ENCODE assay signal across 8 mouse cellular contexts in genomic region chr16:5050251-5051110, GRCm38 (mm10). TPM values are rescaled to one million over a fixed set of nuclear protein-coding genes. Genes with fewer than 3 reads are reported as not detected.
DNase-seq lines count a peak whose midpoint lies in the region; ATAC-seq and TF ChIP-seq lines count a peak whose summit lies in the region.

No protein-coding gene starts in this region.

- peak overlapping the region; percentile 98 for H3K4me3 ChIP-seq in intestine, postnatal 0 days (ENCODE audit: low read depth, low read length)
- peak overlapping the region; percentile 87 for H3K4me3 ChIP-seq in limb, embryonic 15.5 days
- peak overlapping the region; percentile 97 for H3K4me3 ChIP-seq in midbrain, embryonic 16.5 days (ENCODE audit: low read depth, low read length)
- peak overlapping the region; percentile 82 for H3K4me3 ChIP-seq in spleen, adult 2 months (ENCODE audit: extremely low read depth, insufficient read depth, insufficient read length)

- peak overlapping the region; percentile 98 for H3K27ac ChIP-seq in intestine, postnatal 0 days (ENCODE audit: low read depth, low read length)
- H3K27ac ChIP-seq in limb, embryonic 15.5 days, result peak overlapping the region; percentile 96
- peak overlapping the region; percentile 96 for H3K27ac ChIP-seq in midbrain, embryonic 16.5 days (ENCODE audit: low read length)
- H3K27ac ChIP-seq in spleen, adult 2 months (ENCODE audit: insufficient read depth, low read length), result peak overlapping the region; percentile 96

- DNase-seq in kidney, adult 11 months, result peak; percentile 81
- no peak for DNase-seq in kidney, adult 18-20 months
- peak; percentile 79 for DNase-seq in embryo, embryonic 10.5 days (ENCODE audit: low spot score)
- DNase-seq in gastrocnemius, postnatal 36 days, result peak; percentile 70 to 75
- DNase-seq in spleen, adult 2 months (ENCODE audit: low read depth in 1 of 2, low spot score in 2 of 2), result peak; percentile 51 to 60

- no peaks in the 10 kb centered on the region for H3K9me3 ChIP-seq in intestine, postnatal 0 days (ENCODE audit: control insufficient read depth)
- no peaks in the 10 kb centered on the region for H3K9me3 ChIP-seq in limb, embryonic 15.5 days
- H3K9me3 ChIP-seq in midbrain, embryonic 16.5 days (replicated peaks; ENCODE audit: control insufficient read depth, low read length, poor library complexity, severe bottlenecking), result no peaks in the 10 kb centered on the region

- H3K4me2 ChIP-seq in intestine, postnatal 0 days (replicated peaks; ENCODE audit: low read depth), result peak overlapping the region; percentile 92
- H3K4me2 ChIP-seq in limb, embryonic 15.5 days, result peak overlapping the region; percentile 76
- H3K4me2 ChIP-seq in midbrain, embryonic 16.5 days (ENCODE audit: low read length), result peak overlapping the region; percentile 98

- peak; percentile 70 for ATAC-seq in intestine, postnatal 0 days
- ATAC-seq in limb, embryonic 15.5 days (ENCODE audit: insufficient number of reproducible peaks, low FRiP score, low TSS enrichment, low read depth), result peak; percentile 74
- peak; percentile 82 for ATAC-seq in midbrain, embryonic 16.5 days

- peak; percentile 47; the same call in 1 of the 2 replicates for TF ChIP-seq CTCF in intestine, postnatal 0 days (IDR thresholded peaks at IDR 0.05; ENCODE audit: low read depth)
- no peak for TF ChIP-seq CTCF in spleen, adult 2 months (IDR thresholded peaks at IDR 0.05; ENCODE audit: extremely low read depth, insufficient read depth, insufficient read length, insufficient replicate concordance)

- under 1% methylated on average over 71 of the region's 78 CpGs for WGBS in intestine, postnatal 0 days
- under 1% methylated on average over 78 of the region's 78 CpGs for WGBS in limb, embryonic 15.5 days
- under 1% methylated on average over 76 of the region's 78 CpGs for WGBS in midbrain, embryonic 16.5 days
- under 1% methylated on average over 78 of the region's 78 CpGs for WGBS in spleen, adult 2 months

- H3K27me3 ChIP-seq in intestine, postnatal 0 days (replicated peaks; ENCODE audit: control insufficient read depth, insufficient read depth, low read length), result no peaks in the 10 kb centered on the region
- no peaks in the 10 kb centered on the region for H3K27me3 ChIP-seq in limb, embryonic 15.5 days
- H3K27me3 ChIP-seq in midbrain, embryonic 16.5 days (ENCODE audit: control insufficient read depth, insufficient read depth, low read depth, low read length), result no peaks in the 10 kb centered on the region
- H3K27me3 ChIP-seq in spleen, adult 2 months (ENCODE audit: control insufficient read depth, insufficient read depth, low read length), result no peaks in the 10 kb centered on the region

- H3K9ac ChIP-seq in intestine, postnatal 0 days (ENCODE audit: low read depth, low read length), result peak overlapping the region; percentile 97
- peak overlapping the region; percentile 83 for H3K9ac ChIP-seq in limb, embryonic 15.5 days
- H3K9ac ChIP-seq in midbrain, embryonic 16.5 days (ENCODE audit: low read depth, low read length), result peak overlapping the region; percentile 89

- TF ChIP-seq POLR2A in spleen, adult 2 months (IDR thresholded peaks at IDR 0.05; ENCODE audit: low read depth, low read length), result no peak

- H3K36me3 ChIP-seq in intestine, postnatal 0 days (ENCODE audit: control insufficient read depth, insufficient read depth), result peaks cover 26% of the 10 kb centered on the region
- H3K36me3 ChIP-seq in limb, embryonic 15.5 days, result peaks cover 32% of the 10 kb centered on the region
- peaks cover 6% of the 10 kb centered on the region for H3K36me3 ChIP-seq in midbrain, embryonic 16.5 days (ENCODE audit: control insufficient read depth, insufficient read depth, low read length)
- H3K36me3 ChIP-seq in spleen, adult 2 months (ENCODE audit: control insufficient read depth, insufficient read depth, low read length), result peaks cover 18% of the 10 kb centered on the region

- H3K4me1 ChIP-seq in intestine, postnatal 0 days (replicated peaks; ENCODE audit: control insufficient read depth, insufficient read depth, low read length), result no peaks in the 10 kb centered on the region; the same call in 1 of the 2 replicates
- H3K4me1 ChIP-seq in limb, embryonic 15.5 days, result peaks cover 18% of the 10 kb centered on the region; the same call in 1 of the 2 replicates
- peaks cover 28% of the 10 kb centered on the region for H3K4me1 ChIP-seq in midbrain, embryonic 16.5 days (ENCODE audit: control insufficient read depth, insufficient read depth, low read length)
- peaks cover 5% of the 10 kb centered on the region; the same call in 1 of the 2 replicates for H3K4me1 ChIP-seq in spleen, adult 2 months (ENCODE audit: control insufficient read depth, insufficient read depth, insufficient read length)

- intact Hi-C loops in gastrocnemius, postnatal 36 days (cut with DNase I), result loop anchor here (5.0 kb wide), 1 partner anchor 92 kb away; no protein-coding TSS in a partner anchor

RNA-seq across cellular contexts. Expression of gene Ubn1, which starts 0.6 kb away (rescaled TPM):
- total RNA-seq in gastrocnemius, postnatal 36 days (2021), result 10 to 100 TPM; 22.6 to 23.5 TPM
- polyA plus RNA-seq in intestine, postnatal 0 days (2015; fragmentation: Nextera tagmentation; extraction: Ambion mirVana), result 14.7 and 16.7 TPM in 2 replicates
- 16.9 and 19.6 TPM in 2 replicates for polyA plus RNA-seq in limb, embryonic 15.5 days (2015; fragmentation: Nextera tagmentation; extraction: Ambion mirVana)
- 11.3 and 12.2 TPM in 2 replicates for polyA plus RNA-seq in midbrain, embryonic 16.5 days (2015; fragmentation: Nextera tagmentation; extraction: Ambion mirVana)
- 31.2 and 40.3 TPM in 2 replicates for polyA plus RNA-seq in spleen, adult 2 months (2012; rRNA removed)

RNA-seq across cellular contexts. Expression of gene Glyr1, which starts 0.8 kb away (rescaled TPM):
- total RNA-seq in gastrocnemius, postnatal 36 days (2021), result 10 to 100 TPM; 31.5 to 31.9 TPM
- 65.3 and 69.7 TPM in 2 replicates for polyA plus RNA-seq in intestine, postnatal 0 days (2015; fragmentation: Nextera tagmentation; extraction: Ambion mirVana)
- polyA plus RNA-seq in limb, embryonic 15.5 days (2015; fragmentation: Nextera tagmentation; extraction: Ambion mirVana), result 127 and 132 TPM in 2 replicates
- polyA plus RNA-seq in midbrain, embryonic 16.5 days (2015; fragmentation: Nextera tagmentation; extraction: Ambion mirVana), result 194 and 204 TPM in 2 replicates
- polyA plus RNA-seq in spleen, adult 2 months (2012; rRNA removed), result 43.9 and 45.5 TPM in 2 replicates

RNA-seq across cellular contexts. Expression of gene Rogdi, which starts 37.1 kb away (rescaled TPM):
- 1 to 10 TPM; 4.8 to 7.0 TPM for total RNA-seq in gastrocnemius, postnatal 36 days (2021)
- polyA plus RNA-seq in intestine, postnatal 0 days (2015; fragmentation: Nextera tagmentation; extraction: Ambion mirVana), result 21.8 and 25.3 TPM in 2 replicates
- polyA plus RNA-seq in limb, embryonic 15.5 days (2015; fragmentation: Nextera tagmentation; extraction: Ambion mirVana), result 45.0 and 51.9 TPM in 2 replicates
- polyA plus RNA-seq in midbrain, embryonic 16.5 days (2015; fragmentation: Nextera tagmentation; extraction: Ambion mirVana), result 147 and 164 TPM in 2 replicates
- 229 and 300 TPM in 2 replicates for polyA plus RNA-seq in spleen, adult 2 months (2012; rRNA removed)

RNA-seq across cellular contexts. Expression of gene Smim22, which starts 43.4 kb away (rescaled TPM):
- not detected for total RNA-seq in gastrocnemius, postnatal 36 days (2021)
- polyA plus RNA-seq in intestine, postnatal 0 days (2015; fragmentation: Nextera tagmentation; extraction: Ambion mirVana), result 329 and 375 TPM in 2 replicates
- 5.3 and 5.8 TPM in 2 replicates for polyA plus RNA-seq in limb, embryonic 15.5 days (2015; fragmentation: Nextera tagmentation; extraction: Ambion mirVana)
- 0.91 and 1.7 TPM in 2 replicates for polyA plus RNA-seq in midbrain, embryonic 16.5 days (2015; fragmentation: Nextera tagmentation; extraction: Ambion mirVana)
- 1.4 and 1.8 TPM in 2 replicates for polyA plus RNA-seq in spleen, adult 2 months (2012; rRNA removed)

RNA-seq across cellular contexts. Expression of gene Sept12, which starts 52.8 kb away (rescaled TPM):
- not detected for total RNA-seq in gastrocnemius, postnatal 36 days (2021)
- polyA plus RNA-seq in intestine, postnatal 0 days (2015; fragmentation: Nextera tagmentation; extraction: Ambion mirVana), result not detected in 2 replicates
- not detected in 2 replicates for polyA plus RNA-seq in limb, embryonic 15.5 days (2015; fragmentation: Nextera tagmentation; extraction: Ambion mirVana)
- polyA plus RNA-seq in midbrain, embryonic 16.5 days (2015; fragmentation: Nextera tagmentation; extraction: Ambion mirVana), result not detected in 2 replicates
- not detected in 2 replicates for polyA plus RNA-seq in spleen, adult 2 months (2012; rRNA removed)
